Mouse (Mus musculus): ENCODE measurements around the gene Tmem59l.

DNA sequence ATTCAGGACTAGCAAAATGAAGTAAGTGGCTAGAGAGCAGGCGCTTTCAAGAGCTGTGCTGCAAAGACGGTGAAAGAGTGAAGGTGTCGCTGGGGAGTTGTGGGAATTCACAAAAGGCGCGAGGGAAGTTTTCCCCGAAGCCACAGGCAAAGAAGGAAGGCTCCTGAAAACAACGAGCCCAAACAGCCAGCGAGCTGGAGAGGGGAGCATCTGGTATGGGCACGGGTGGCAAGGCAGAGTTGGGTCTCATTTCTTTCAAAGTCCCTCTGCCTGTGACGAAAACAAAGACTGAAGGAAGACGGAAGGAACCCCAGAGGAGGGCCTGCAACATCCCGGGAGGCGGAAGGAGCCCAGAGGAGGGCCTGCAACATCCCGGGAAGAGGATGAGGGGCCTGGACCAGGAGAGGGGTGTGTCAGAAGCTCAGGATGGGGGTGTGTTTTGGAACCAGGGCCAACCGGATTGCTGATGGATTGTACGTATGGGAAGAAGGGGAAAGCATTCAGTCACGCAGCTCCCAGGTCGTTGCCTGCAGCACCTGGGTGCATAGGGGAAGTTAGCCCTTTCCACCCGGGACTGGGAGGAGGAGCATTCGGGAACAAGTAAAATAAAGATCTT is 3.8 kb upstream of the Tmem59l start:
- TF ChIP-seq CTCF (IDR thresholded peaks at IDR 0.05; ENCODE audit: low read depth, low read length) (no peak), TAL1 (conservative IDR thresholded peaks at IDR 0.05; ENCODE audit: low read depth, low read length) (no peak), GATA1 (IDR thresholded peaks at IDR 0.05; ENCODE audit: borderline replicate concordance, low read length) (no peak), GATA2 (IDR thresholded peaks at IDR 0.05; ENCODE audit: borderline replicate concordance, low read depth, low read length) (no peak), POLR2AphosphoS5 (IDR thresholded peaks at IDR 0.05; ENCODE audit: insufficient replicate concordance, low read depth, low read length) (no peak)

Measured in G1E (cell line).